Mouse (Mus musculus): ENCODE measurements at regions not wholly inside any gene's neighbourhood (a gene's known extent, or its start where the extent isn't known, plus 50 kb on each side); places are given as distances from the start of the nearest gene placed in this dataset.

- no peak for DNase-seq (ENCODE audit: low read depth in 2 of 2, low spot score in 2 of 2)
Observed at GRCm38 (mm10) chr3:70201334-70201943, 194.0 kb downstream of the Otol1 start.

GRCm38 (mm10) chr3:70215195-70215594 is 207.8 kb downstream of the Otol1 start:
- DNase-seq (ENCODE audit: low read depth in 2 of 2, low spot score in 2 of 2) = no peak

GRCm38 (mm10) chr3:70216096-70216495 is 208.7 kb downstream of the Otol1 start:
- no peak for DNase-seq (ENCODE audit: low read depth in 2 of 2, low spot score in 2 of 2)

GRCm38 (mm10) chr3:70218757-70219360 is 211.4 kb downstream of the Otol1 start:
- no peak for DNase-seq (ENCODE audit: low read depth in 2 of 2, low spot score in 2 of 2)

- DNase-seq (ENCODE audit: low read depth in 2 of 2, low spot score in 2 of 2) = no peak
Observed at GRCm38 (mm10) chr3:70223443-70224065, 216.1 kb downstream of the Otol1 start.

GRCm38 (mm10) chr3:70224846-70225245 is 217.4 kb downstream of the Otol1 start:
- no peak for DNase-seq (ENCODE audit: low read depth in 2 of 2, low spot score in 2 of 2)

GRCm38 (mm10) chr3:70227165-70227564 is 219.8 kb downstream of the Otol1 start:
- no peak for DNase-seq (ENCODE audit: low read depth in 2 of 2, low spot score in 2 of 2)

- DNase-seq (ENCODE audit: low read depth in 2 of 2, low spot score in 2 of 2) = no peak
Observed at GRCm38 (mm10) chr3:70248655-70249054, 241.2 kb downstream of the Otol1 start.

GRCm38 (mm10) chr3:70249922-70250321 is 242.5 kb downstream of the Otol1 start:
- DNase-seq (ENCODE audit: low read depth in 2 of 2, low spot score in 2 of 2) = no peak

- no peak for DNase-seq (ENCODE audit: low read depth in 2 of 2, low spot score in 2 of 2)
Observed at GRCm38 (mm10) chr3:70250733-70251132, 243.3 kb downstream of the Otol1 start.

GRCm38 (mm10) chr3:70263318-70263717 is 255.9 kb downstream of the Otol1 start:
- DNase-seq (ENCODE audit: low read depth in 2 of 2, low spot score in 2 of 2) = no peak

GRCm38 (mm10) chr3:70288590-70289388 is 281.4 kb downstream of the Otol1 start:
- DNase-seq (ENCODE audit: low read depth in 2 of 2, low spot score in 2 of 2) = no peak

- no peak for DNase-seq (ENCODE audit: low read depth in 2 of 2, low spot score in 2 of 2)
Observed at GRCm38 (mm10) chr3:70307556-70307955, 300.1 kb downstream of the Otol1 start.

- DNase-seq (ENCODE audit: low read depth in 2 of 2, low spot score in 2 of 2) = no peak
Observed at GRCm38 (mm10) chr3:70308061-70308461, 300.6 kb downstream of the Otol1 start.

GRCm38 (mm10) chr3:70309304-70309703 is 301.9 kb downstream of the Otol1 start:
- DNase-seq (ENCODE audit: low read depth in 2 of 2, low spot score in 2 of 2) = no peak

GRCm38 (mm10) chr3:70311055-70311454 is 303.6 kb downstream of the Otol1 start:
- no peak for DNase-seq (ENCODE audit: low read depth in 2 of 2, low spot score in 2 of 2)

GRCm38 (mm10) chr3:70312034-70312433 is 304.6 kb downstream of the Otol1 start:
- no peak for DNase-seq (ENCODE audit: low read depth in 2 of 2, low spot score in 2 of 2)

GRCm38 (mm10) chr3:70313119-70313868 is 305.9 kb downstream of the Otol1 start:
- no peak for DNase-seq (ENCODE audit: low read depth in 2 of 2, low spot score in 2 of 2)

- no peak for DNase-seq (ENCODE audit: low read depth in 2 of 2, low spot score in 2 of 2)
Observed at GRCm38 (mm10) chr3:70314239-70314638, 306.8 kb downstream of the Otol1 start.

GRCm38 (mm10) chr3:70318377-70318776 is 311.0 kb downstream of the Otol1 start:
- no peak for DNase-seq (ENCODE audit: low read depth in 2 of 2, low spot score in 2 of 2)

- DNase-seq (ENCODE audit: low read depth in 2 of 2, low spot score in 2 of 2) = no peak
Observed at GRCm38 (mm10) chr3:70319139-70319538, 311.7 kb downstream of the Otol1 start.
